Mouse (Mus musculus) heart, adult 2 months (tissue): ENCODE data around the gene Cbln3.
A peak's percentile ranks its signal among the peaks of the same experiment; 100 is the strongest.

Experiments
- CTCF ChIP-seq: fragments of 200-600 bp; IDR thresholded peaks from 2 replicates; pipeline ENCODE4 v1.8.1; 2022; ENCODE audit warnings: antibody characterized with exemption, mild to moderate bottlenecking, moderate library complexity
- EP300 ChIP-seq: fragments of 200-500 bp; IDR thresholded peaks from 2 replicates; pipeline ENCODE4 v1.6.1; 2011; ENCODE audit warnings: low read depth, low read length, control low read depth; ENCODE audit not compliant: insufficient read depth
- POLR2A ChIP-seq: fragments of 200-500 bp; IDR thresholded peaks from 2 replicates; pipeline ENCODE4 v1.6.1; 2011; ENCODE audit warnings: mild to moderate bottlenecking, low read depth, low read length, control low read depth; ENCODE audit not compliant: insufficient read depth

DNA sequence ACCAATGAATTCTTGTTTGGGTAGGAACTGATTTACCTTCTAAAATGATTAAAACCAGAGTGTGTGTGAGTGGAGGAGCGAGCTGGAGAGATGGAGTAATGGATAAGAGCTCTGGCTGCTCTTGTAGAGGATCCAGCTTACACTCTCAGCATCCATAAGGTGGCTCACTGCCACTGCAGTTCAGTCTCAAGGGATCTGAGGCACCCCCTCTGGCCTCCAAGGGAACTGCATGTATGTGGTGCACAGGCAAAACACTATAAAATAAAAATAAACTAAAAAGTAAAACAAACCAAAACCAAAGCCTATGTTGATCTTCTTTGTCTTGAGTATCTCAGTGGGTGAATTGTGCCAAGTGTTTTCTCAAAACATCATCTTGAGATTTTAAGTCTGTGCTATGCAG lies 4.6 kb downstream of the Cbln3 start:
- TF ChIP-seq CTCF (peak; percentile 92), EP300 (0 out of 2 replicates have a peak, but pooled peaks have one; percentile 39), POLR2A (no peak)
